ENCODE assay signal across 7 mouse cellular contexts in genomic region chr13:21910735-21911134, GRCm38 (mm10). TPM values are rescaled to one million over a fixed set of nuclear protein-coding genes. Genes with fewer than 3 reads are reported as not detected.
DNase-seq lines count a peak whose midpoint lies in the region; ATAC-seq lines count a peak whose summit lies in the region.

No protein-coding gene starts in this region.

- peaks cover 2% of the 10 kb centered on the region; the same call in 1 of the 2 replicates for H3K4me1 ChIP-seq in neural tube, embryonic 11.5 days (ENCODE audit: control insufficient read depth, insufficient read depth, low read length)
- H3K4me1 ChIP-seq in embryonic facial prominence, embryonic 15.5 days, result no peaks in the 10 kb centered on the region
- H3K4me1 ChIP-seq in limb, embryonic 11.5 days (ENCODE audit: control insufficient read depth, insufficient read depth, low read length), result no peaks in the 10 kb centered on the region

- no peaks in the 10 kb centered on the region for H3K9me3 ChIP-seq in neural tube, embryonic 11.5 days (ENCODE audit: control insufficient read depth, low read length)
- no peaks in the 10 kb centered on the region for H3K9me3 ChIP-seq in embryonic facial prominence, embryonic 15.5 days (replicated peaks)
- H3K9me3 ChIP-seq in limb, embryonic 11.5 days (ENCODE audit: control insufficient read depth, low read length), result no peaks in the 10 kb centered on the region

- H3K4me2 ChIP-seq in neural tube, embryonic 11.5 days (ENCODE audit: low read depth), result peak overlapping the region; percentile 13
- peak overlapping the region; percentile 30 for H3K4me2 ChIP-seq in embryonic facial prominence, embryonic 15.5 days (replicated peaks)
- peak overlapping the region; percentile 22; the same call in 1 of the 2 replicates for H3K4me2 ChIP-seq in limb, embryonic 11.5 days (ENCODE audit: low read depth, severe bottlenecking)

- WGBS in neural tube, embryonic 11.5 days, result 2% methylated on average over 7 of the region's 7 CpGs
- WGBS in embryonic facial prominence, embryonic 15.5 days, result 12% methylated on average over 7 of the region's 7 CpGs
- 1% methylated on average over 7 of the region's 7 CpGs for WGBS in limb, embryonic 11.5 days

- H3K27ac ChIP-seq in neural tube, embryonic 11.5 days (ENCODE audit: low read depth, low read length), result no peak overlapping the region
- no peak overlapping the region for H3K27ac ChIP-seq in embryonic facial prominence, embryonic 15.5 days (replicated peaks)
- no peak overlapping the region for H3K27ac ChIP-seq in limb, embryonic 11.5 days (replicated peaks; ENCODE audit: low read depth, low read length)

- no peak for DNase-seq in neural tube, embryonic 11.5 days (ENCODE audit: low spot score)
- DNase-seq in neural tube, embryonic 10.5 days (ENCODE audit: extremely low spot score, low spot score), result no peak
- peak; percentile 51 for DNase-seq in limb, embryonic 11.5 days (ENCODE audit: low spot score)
- no peak for DNase-seq in lung, postnatal 14 days
- DNase-seq in thymus, postnatal 4 days, result no peak

- no peak overlapping the region for H3K9ac ChIP-seq in neural tube, embryonic 11.5 days (ENCODE audit: low read length)
- H3K9ac ChIP-seq in embryonic facial prominence, embryonic 15.5 days, result no peak overlapping the region
- H3K9ac ChIP-seq in limb, embryonic 11.5 days (ENCODE audit: low read length), result no peak overlapping the region

- H3K27me3 ChIP-seq in neural tube, embryonic 11.5 days (ENCODE audit: control insufficient read depth, insufficient read depth, low read length), result no peaks in the 10 kb centered on the region
- H3K27me3 ChIP-seq in embryonic facial prominence, embryonic 15.5 days, result peaks cover 7% of the 10 kb centered on the region
- H3K27me3 ChIP-seq in limb, embryonic 11.5 days (ENCODE audit: control insufficient read depth, insufficient read depth, low read length), result no peaks in the 10 kb centered on the region

- ATAC-seq in neural tube, embryonic 11.5 days (ENCODE audit: insufficient read depth, low FRiP score, low TSS enrichment), result no peak
- ATAC-seq in embryonic facial prominence, embryonic 15.5 days (ENCODE audit: insufficient number of reproducible peaks, low FRiP score, low TSS enrichment, low read depth), result no peak
- no peak for ATAC-seq in limb, embryonic 11.5 days (ENCODE audit: insufficient number of reproducible peaks, low FRiP score, low TSS enrichment, low read depth)
- no peak for ATAC-seq in frontal cortex, adult (ENCODE audit: low TSS enrichment)

- peak overlapping the region; percentile 19 for H3K4me3 ChIP-seq in neural tube, embryonic 11.5 days (ENCODE audit: low read depth, low read length)
- H3K4me3 ChIP-seq in embryonic facial prominence, embryonic 15.5 days (replicated peaks), result peak overlapping the region; percentile 31
- H3K4me3 ChIP-seq in limb, embryonic 11.5 days (ENCODE audit: low read depth, low read length), result peak overlapping the region; percentile 15

- H3K36me3 ChIP-seq in neural tube, embryonic 11.5 days (ENCODE audit: control insufficient read depth, insufficient read depth, low read length), result no peaks in the 10 kb centered on the region
- no peaks in the 10 kb centered on the region for H3K36me3 ChIP-seq in embryonic facial prominence, embryonic 15.5 days
- no peaks in the 10 kb centered on the region for H3K36me3 ChIP-seq in limb, embryonic 11.5 days (ENCODE audit: control insufficient read depth, insufficient read depth, low read length)

RNA-seq across cellular contexts. Expression of gene Zfp184, which starts 34.2 kb away (rescaled TPM):
- polyA plus RNA-seq in neural tube, embryonic 11.5 days (2014; fragmentation: Nextera tagmentation; extraction: Ambion mirVana), result 22.1 and 25.9 TPM in 2 replicates
- polyA plus RNA-seq in embryonic facial prominence, embryonic 15.5 days (2015; fragmentation: Nextera tagmentation; extraction: Ambion mirVana), result 7.7 and 9.0 TPM in 2 replicates
- 26.9 and 28.8 TPM in 2 replicates for polyA plus RNA-seq in limb, embryonic 11.5 days (2014; fragmentation: Nextera tagmentation; extraction: Ambion mirVana)
